Mouse (Mus musculus) right cerebral cortex, postnatal 25 days (tissue): ENCODE data around the gene Mrgpra9.
"Not testable (repeated sequence)": the region's sequence is repeated elsewhere in the genome, so short reads cannot be mapped to it uniquely, and the experiment has no call there.

Experiments used
- DNase-seq: peaks from one replicate; pipeline ENCODE4 v3.0.0; 2022

Gene Mrgpra9

GRCm38 (mm10) chr7:47252770-47253169, at the start of gene Mrgpra9:
Gene Mrgpra9 (minus strand): TSS chr7:47252848.
- DNase-seq = no peak

GRCm38 (mm10) chr7:47299612-47300011, 47.0 kb upstream of the Mrgpra9 start:
- not testable (repeated sequence) for DNase-seq

- DNase-seq = not testable (repeated sequence)
Observed at GRCm38 (mm10) chr7:47271547-47271946, 18.9 kb upstream of the Mrgpra9 start.

GRCm38 (mm10) chr7:47244658-47245057, 8.0 kb downstream of the Mrgpra9 start:
- DNase-seq = no peak

GRCm38 (mm10) chr7:47204830-47205229, 47.8 kb downstream of the Mrgpra9 start, which contains the start of gene Mrgpra6:
Gene Mrgpra6 (minus strand): TSS chr7:47204920.
- no peak for DNase-seq

GRCm38 (mm10) chr7:47195271-47195670, 57.4 kb downstream of the Mrgpra9 start:
- DNase-seq = no peak
